Mouse (Mus musculus): Measurements from ENCODE around the gene Olfr314.

DNA sequence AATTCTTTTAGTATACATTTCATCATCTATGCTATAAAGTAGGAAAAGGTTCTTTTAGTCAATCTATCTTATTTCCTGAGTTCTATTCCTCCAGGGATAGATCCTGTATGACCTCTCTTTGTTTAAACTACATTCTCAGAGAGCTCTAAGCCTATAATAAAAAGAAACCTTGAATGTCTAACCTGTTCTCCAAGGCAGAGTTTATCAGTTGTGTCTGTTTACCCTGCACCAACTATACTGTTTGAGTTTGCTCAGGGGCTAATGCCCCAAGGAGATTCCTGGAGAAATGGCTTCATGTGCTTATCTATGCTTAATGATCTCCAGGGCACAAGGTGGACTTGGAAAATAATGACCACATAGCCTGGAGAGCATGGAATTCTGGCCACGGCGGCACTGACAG is 21.6 kb downstream of the Olfr314 start:
- TF ChIP-seq CTCF (conservative IDR thresholded peaks at IDR 0.05; ENCODE audit: low read length) (no peak), NANOG (IDR thresholded peaks at IDR 0.05; ENCODE audit: borderline replicate concordance, low read length) (no peak)
